Mouse (Mus musculus) fibroblast of lung, adult 2 months (primary cell): ENCODE results near the gene Kctd17.

Experiments
- DNase-seq: peaks from one replicate; pipeline ENCODE4 v3.0.0-alpha.2; 2011; ENCODE audit warnings: low read depth

Kctd17 gene

GRCm38 (mm10) chr15:78447746-78448535 is 19.6 kb downstream of the Kctd17 start:
- no peak for DNase-seq

- no peak for DNase-seq
Measured at GRCm38 (mm10) chr15:78449131-78449530, 20.8 kb downstream of the Kctd17 start.

GRCm38 (mm10) chr15:78449694-78450418 is 21.5 kb downstream of the Kctd17 start:
- DNase-seq, result peak; percentile 84

GRCm38 (mm10) chr15:78450419-78450768 is 22.0 kb downstream of the Kctd17 start:
- no peak for DNase-seq

- no peak for DNase-seq
Measured at GRCm38 (mm10) chr15:78451201-78451600, 22.8 kb downstream of the Kctd17 start.

GRCm38 (mm10) chr15:78452929-78453328 is 24.6 kb downstream of the Kctd17 start:
- no peak for DNase-seq

- DNase-seq, result no peak
Measured at GRCm38 (mm10) chr15:78455168-78455567, 26.8 kb downstream of the Kctd17 start.

- DNase-seq, result peak; percentile 20
Measured at GRCm38 (mm10) chr15:78456051-78456450, 27.7 kb downstream of the Kctd17 start.

GRCm38 (mm10) chr15:78457193-78457592 is 28.8 kb downstream of the Kctd17 start:
- no peak for DNase-seq

- DNase-seq, result no peak
Measured at GRCm38 (mm10) chr15:78462981-78463380, 34.6 kb downstream of the Kctd17 start.

- DNase-seq, result no peak
Measured at GRCm38 (mm10) chr15:78466809-78467208, 38.4 kb downstream of the Kctd17 start.

GRCm38 (mm10) chr15:78467570-78467969 is 39.2 kb downstream of the Kctd17 start:
- no peak for DNase-seq

- DNase-seq, result no peak
Measured at GRCm38 (mm10) chr15:78468379-78468937, 40.1 kb downstream of the Kctd17 start, which contains the start of gene Tmprss6. Gene Tmprss6 (minus strand): TSS chr15:78468634.

GRCm38 (mm10) chr15:78470495-78471276 is 42.3 kb downstream of the Kctd17 start:
- no peak for DNase-seq

- no peak for DNase-seq
Measured at GRCm38 (mm10) chr15:78471902-78472301, 43.5 kb downstream of the Kctd17 start.

- DNase-seq, result no peak
Measured at GRCm38 (mm10) chr15:78473442-78473841, 45.1 kb downstream of the Kctd17 start.

- no peak for DNase-seq
Measured at GRCm38 (mm10) chr15:78475604-78476031, 47.3 kb downstream of the Kctd17 start.

GRCm38 (mm10) chr15:78476878-78477277 is 48.5 kb downstream of the Kctd17 start:
- DNase-seq, result no peak

GRCm38 (mm10) chr15:78478073-78478472 is 49.7 kb downstream of the Kctd17 start:
- no peak for DNase-seq

- no peak for DNase-seq
Measured at GRCm38 (mm10) chr15:78479470-78479869, 51.1 kb downstream of the Kctd17 start.

- no peak for DNase-seq
Measured at GRCm38 (mm10) chr15:78480111-78480510, 51.7 kb downstream of the Kctd17 start.

- DNase-seq, result no peak
Measured at GRCm38 (mm10) chr15:78480991-78481390, 52.6 kb downstream of the Kctd17 start.
